Mouse (Mus musculus) c-Kit-positive CD71-positive TER-119-negative erythroid progenitor cells, embryonic 14.5 days (primary cell): ENCODE measurements around the gene Olfr224.
"Not testable (repeated sequence)": the region's sequence is repeated elsewhere in the genome, so short reads cannot be mapped to it uniquely, and the experiment has no call there.

ENCODE experiments used
- DNase-seq: peaks from one replicate; pipeline ENCODE4 v3.0.0-alpha.2; 2013; ENCODE audit warnings: low read depth

The Olfr224 gene

DNA sequence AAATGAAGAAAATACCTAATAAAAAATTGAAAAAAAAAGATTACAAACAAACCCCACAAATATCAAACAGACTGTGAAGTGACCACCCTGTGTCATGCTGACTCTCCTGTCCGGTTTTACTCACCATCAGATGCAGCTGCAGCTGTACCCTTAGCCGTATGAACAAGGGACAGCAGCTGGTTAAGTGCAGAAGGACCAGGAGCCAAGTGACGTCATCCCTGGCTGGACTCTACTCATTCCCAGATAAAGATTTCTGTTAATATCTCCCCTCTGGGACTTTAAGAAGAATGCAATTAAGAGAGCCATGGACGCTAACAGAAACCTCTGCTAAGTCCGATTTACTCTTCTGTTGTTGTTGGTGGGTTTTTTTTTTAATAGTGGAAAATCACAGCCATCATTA, at the start of gene Olfr224:
TSS of gene Olfr224 (minus strand) at position 149 of the 400 bp plus-strand sequence.
- DNase-seq = no peak

- DNase-seq = no peak
Observed at GRCm38 (mm10) chr11:58618793-58619192, 48.4 kb upstream of the Olfr224 start.

DNA sequence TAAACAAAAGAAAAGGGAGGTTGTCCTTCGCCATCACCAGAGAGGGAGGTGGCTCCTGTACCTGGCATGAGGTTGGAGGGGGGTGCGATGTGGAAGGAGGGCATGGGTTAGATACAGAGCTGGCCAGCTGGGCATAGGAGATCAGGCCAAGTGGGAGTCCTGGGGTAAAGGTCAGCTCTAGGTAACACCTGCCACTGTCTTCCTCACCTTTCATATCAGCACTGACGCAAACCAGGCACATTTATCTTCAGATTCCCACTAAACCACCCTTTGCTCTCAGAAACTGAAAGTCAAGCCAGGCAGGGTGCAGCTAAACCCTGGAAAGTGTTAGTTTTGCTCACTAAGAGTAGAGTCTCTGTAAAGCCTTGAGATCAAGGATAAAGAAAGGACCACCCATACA, 48.0 kb upstream of the Olfr224 start:
- DNase-seq = no peak

DNA sequence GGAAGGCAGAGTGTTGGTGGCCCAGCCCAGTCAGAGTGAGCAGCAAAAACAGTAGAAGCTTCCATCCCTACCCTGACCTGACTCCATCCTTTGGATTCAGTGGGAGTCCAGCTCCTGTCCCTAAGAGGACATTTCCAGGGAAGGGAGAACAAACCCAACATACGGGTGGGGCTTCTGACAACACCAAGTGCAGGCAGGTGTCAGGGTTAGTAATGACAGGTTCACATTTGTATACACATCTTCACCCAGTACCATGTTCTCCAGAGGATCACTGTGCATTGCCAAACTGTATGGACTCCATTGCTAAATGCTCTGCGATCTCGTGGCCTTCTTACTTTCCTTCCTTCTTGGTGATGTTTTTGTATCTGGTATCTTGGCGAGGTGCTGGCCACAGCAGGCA, 45.6 kb upstream of the Olfr224 start, which contains the start of gene 2210407C18Rik:
TSS of gene 2210407C18Rik (minus strand) at position 101 of the 400 bp plus-strand sequence.
- DNase-seq = no peak

DNA sequence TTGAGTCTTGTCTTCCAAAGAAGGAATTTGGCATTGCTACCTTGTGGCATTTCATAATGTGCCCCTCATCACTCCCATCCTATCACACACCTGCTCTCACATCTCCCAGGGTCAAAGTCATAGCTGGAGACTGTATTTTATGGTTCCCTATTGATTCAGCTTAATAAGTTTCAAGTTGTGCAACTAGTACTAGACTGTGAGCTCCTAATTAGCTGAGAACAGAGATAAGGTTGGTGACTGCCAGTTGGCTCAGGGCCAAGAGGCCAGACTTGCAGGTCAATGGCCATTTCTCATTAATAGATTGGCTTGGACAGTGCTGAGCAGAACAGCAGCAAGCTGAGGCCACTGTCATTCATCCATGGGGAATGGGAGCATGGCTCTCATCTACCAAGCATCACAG, 44.2 kb upstream of the Olfr224 start:
- DNase-seq = no peak

GRCm38 (mm10) chr11:58613359-58613758, 43.0 kb upstream of the Olfr224 start:
- DNase-seq = no peak

DNA sequence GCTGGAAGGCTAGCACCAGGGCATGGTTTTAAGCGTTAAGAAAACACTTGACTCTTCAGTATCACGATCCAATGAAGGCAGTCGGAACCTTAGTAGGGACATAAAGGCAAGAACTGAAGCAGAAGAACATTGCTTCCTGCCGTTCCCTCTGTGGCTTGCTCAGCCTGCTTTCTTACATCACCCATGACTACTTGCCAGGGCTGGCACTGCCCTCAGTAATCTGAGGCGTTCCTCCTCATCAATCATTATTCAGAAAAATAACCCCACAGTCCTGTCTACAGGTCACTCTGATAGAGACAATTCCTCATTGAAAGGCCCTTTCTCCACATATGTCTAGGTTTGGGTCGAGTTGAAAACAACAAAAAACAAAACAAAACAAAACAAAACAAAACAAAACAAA, 36.7 kb upstream of the Olfr224 start:
- DNase-seq = no peak

GRCm38 (mm10) chr11:58606177-58606919, 36.0 kb upstream of the Olfr224 start:
- DNase-seq = no peak

DNA sequence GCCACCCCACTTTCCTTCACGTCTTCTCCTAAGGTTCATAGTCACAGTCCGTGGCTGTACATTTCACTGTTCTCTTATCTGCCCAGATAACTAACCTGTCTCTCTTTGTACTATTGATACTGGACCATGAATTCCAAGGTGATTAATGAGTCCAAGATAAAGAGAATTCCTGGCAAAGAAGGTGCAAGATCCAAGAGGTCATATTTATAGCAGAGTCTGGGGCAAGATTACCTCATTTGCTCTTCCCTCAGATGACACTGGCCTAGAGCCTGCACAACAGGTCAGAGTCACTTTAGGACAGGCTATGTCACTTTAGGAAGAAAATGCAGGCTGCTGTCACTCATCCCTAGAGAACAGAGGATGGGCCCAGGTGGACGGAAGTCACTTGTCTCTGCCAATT, 34.9 kb upstream of the Olfr224 start:
- no peak for DNase-seq

DNA sequence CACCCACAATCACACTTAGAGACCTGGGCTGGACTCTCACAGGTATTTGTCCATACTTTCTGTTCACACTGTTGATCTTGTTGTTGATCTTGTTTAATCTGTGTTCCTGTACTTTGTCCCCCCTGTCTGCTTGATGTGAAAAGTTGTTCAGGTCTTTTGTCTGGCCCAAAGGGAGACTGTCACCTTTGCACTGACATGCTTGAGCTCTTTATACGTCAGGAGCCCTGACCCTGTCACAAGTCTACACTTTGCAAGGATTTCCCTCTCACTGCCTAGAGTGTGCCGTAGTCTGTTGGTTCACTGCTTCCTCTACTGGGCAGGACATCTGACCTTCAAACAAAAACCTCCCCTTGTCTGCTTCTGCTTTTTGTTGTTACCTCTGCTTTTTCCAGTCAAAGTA, 34.3 kb upstream of the Olfr224 start:
- no peak for DNase-seq

- DNase-seq = peak; percentile 13
Observed at GRCm38 (mm10) chr11:58602800-58603560, 32.6 kb upstream of the Olfr224 start.

GRCm38 (mm10) chr11:58602062-58602461, 31.7 kb upstream of the Olfr224 start:
- DNase-seq = no peak

GRCm38 (mm10) chr11:58597837-58598236, 27.5 kb upstream of the Olfr224 start:
- peak; percentile 22 for DNase-seq

- DNase-seq = no peak
Observed at GRCm38 (mm10) chr11:58594814-58595213, 24.5 kb upstream of the Olfr224 start, which contains the start of gene Olfr324. Olfr324 (plus strand) TSS chr11:58595114.

- no peak for DNase-seq
Observed at GRCm38 (mm10) chr11:58588620-58589250, 18.4 kb upstream of the Olfr224 start.

DNA sequence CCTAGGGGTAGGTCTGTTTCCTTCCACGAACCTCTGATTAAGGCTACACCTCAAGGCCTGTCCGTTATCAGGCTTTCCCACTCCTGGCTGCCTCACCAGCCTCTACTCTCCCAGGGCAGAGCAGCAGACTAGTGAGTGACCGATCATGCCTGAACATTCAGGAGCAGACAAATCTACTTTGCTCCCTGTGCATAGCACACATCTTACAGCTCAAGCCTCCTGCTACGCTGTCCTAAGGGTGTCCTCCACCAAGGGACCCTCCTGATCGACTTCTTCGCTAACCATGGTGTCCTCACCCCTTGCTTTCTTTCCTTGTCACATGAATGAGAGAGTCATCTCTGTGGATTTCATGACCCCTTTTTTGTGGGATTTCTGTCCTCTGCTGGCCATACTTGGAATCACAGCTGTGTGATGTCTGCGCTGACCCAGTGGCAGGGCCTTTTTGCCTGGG, 17.6 kb upstream of the Olfr224 start:
- DNase-seq = peak; percentile 63

- no peak for DNase-seq
Observed at GRCm38 (mm10) chr11:58578636-58579035, 8.3 kb upstream of the Olfr224 start.

- DNase-seq = no peak
Observed at GRCm38 (mm10) chr11:58577430-58577829, 7.1 kb upstream of the Olfr224 start, which contains the start of gene Olfr325. Olfr325 (plus strand) TSS chr11:58577730.

DNA sequence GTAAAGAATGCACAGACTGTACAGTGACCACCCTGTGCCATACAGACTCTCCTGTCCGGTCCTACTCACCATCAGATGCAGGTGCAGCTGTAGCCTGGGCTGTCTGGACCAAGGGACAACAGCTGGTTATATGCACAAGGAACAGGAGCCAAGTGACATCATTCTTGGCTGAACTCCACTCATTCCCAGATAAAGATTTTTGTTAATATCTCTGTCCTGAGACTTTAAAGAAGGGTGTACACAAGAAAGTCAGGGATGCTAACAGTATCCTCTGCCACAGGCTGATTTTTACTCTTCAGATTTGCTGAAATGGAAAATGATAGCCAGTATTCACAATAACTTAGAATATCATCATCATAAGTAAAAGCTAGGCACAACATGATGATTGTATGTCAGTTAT, 14.8 kb downstream of the Olfr224 start, which contains the start of gene Olfr328:
TSS of gene Olfr328 (minus strand) at position 101 of the 400 bp plus-strand sequence.
- DNase-seq = no peak

GRCm38 (mm10) chr11:58546322-58546721, 24.0 kb downstream of the Olfr224 start, which contains the start of gene Olfr329-ps:
Olfr329-ps (minus strand) TSS chr11:58546422.
- no peak for DNase-seq

DNA sequence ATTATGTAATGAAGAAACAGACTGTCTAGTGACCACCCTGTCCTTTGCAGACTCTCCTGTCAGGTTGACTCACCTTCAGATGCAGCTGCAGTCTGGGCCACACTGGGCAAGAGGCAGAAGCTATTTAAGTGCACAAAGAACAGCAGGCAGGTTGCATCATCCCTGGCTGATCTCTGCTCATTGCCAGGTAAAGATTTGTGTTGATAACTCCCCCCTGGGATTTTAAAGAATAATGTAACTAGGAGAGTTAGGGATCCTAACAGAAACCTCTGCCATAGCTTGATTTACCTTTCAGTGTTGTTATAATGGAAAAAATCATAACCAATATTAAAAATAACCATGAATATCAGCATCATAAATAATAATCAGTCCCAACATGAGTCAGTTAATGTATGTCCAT, 35.6 kb downstream of the Olfr224 start, which contains the start of gene Olfr330:
TSS of gene Olfr330 (minus strand) at position 101 of the 400 bp plus-strand sequence.
- not testable (repeated sequence) for DNase-seq

GRCm38 (mm10) chr11:58519756-58520155, 50.6 kb downstream of the Olfr224 start:
- not testable (repeated sequence) for DNase-seq
